Mouse (Mus musculus): ENCODE results near the gene Cactin.

Cactin gene

DNA sequence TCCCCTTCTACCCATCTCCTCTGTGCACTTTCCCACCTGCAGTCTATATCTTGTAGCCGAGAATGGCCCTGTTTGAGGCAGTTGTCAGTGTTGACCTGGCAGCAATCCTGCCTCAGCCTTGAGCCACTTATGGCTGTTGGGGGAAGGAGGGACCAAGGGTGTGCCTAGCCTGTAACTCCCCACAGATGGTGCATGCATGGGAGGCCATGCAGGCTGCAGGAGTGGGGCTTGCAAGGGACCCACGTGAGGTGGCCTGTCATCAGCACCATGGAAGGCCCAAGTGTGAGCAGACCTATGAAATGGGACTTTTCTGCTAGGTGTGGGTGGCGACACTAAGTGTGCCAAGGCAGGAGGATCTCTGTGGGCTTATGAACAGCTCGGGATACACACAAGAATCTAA, 44.2 kb downstream of the Cactin start:
- DNase-seq (ENCODE audit: low spot score): no peak

DNA sequence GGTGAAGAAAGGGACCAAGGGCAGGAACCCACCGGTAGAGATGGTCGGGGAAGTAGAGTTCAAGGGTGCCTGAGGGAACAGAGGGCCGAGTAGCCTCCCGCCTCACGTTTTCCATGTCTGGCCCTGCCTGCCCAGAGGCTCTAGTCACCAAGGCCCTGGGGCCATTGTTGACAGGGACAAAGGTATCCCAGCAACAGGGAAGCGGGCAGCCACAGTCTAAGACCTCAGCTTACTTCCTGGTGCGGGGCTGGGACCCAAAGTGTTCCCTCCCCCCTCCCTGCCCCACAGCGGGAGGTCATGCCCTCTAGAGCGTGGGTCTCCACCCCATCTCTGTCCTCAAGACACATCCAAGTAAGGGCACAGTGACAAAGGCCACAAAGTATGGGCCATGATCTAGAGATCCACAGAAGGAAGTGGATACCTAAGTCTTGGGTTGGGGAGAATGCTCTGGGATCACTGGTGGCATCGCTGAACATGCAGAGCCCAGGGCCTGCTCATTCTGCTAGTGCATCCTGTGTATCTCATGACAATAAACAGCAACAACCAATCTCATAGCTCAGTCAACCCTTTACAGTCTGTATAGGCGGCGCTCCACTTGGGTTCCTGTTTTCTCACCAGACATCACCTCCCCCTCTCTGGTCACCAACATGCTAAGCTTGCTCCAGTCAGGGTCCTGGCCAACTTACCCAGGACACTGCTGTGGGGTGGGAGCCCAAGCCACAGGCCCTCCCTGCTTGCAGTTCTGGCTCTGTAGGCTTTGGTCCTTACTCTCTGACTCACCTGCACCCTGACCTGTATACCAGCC, 45.0 kb downstream of the Cactin start, which contains the start of gene 4930404N11Rik:
4930404N11Rik (minus strand) TSS at position 145 of the 805 bp plus-strand sequence.
- DNase-seq (ENCODE audit: low spot score): no peak

DNA sequence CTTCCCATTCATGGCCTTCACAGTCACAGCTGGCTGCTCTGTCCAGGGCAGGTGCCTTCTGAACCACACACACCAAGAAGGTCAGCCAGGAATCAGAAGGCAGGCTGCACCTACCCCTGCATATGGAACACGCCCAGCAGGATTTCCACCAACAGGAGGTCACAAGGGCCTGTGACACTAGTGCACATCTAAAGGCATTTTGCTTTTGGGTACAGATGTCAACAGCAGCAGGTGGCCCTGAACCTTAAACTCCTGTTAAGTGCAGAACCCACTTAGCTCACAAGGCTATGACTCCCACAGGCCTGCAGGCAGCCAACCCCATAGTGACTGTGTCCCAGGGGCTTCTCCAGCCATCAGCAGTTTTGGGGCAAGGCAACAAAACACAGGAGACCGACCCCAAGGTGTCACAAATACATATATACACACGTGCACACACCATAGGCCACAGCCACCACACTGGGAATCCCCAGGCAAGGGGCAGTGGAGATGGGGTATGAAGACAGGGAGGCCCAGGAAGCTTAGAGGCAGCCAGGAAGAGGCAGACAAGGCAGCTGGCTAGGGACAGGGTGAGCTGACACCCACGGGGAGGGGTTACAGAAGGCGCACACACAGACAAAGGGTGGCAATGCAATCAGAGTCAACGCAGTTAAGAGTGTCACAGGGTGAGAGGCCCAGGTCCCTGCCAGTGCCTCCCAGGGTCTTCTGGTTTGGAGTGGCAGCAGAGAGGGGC, 45.7 kb downstream of the Cactin start:
- no peak for DNase-seq (ENCODE audit: low spot score)

DNA sequence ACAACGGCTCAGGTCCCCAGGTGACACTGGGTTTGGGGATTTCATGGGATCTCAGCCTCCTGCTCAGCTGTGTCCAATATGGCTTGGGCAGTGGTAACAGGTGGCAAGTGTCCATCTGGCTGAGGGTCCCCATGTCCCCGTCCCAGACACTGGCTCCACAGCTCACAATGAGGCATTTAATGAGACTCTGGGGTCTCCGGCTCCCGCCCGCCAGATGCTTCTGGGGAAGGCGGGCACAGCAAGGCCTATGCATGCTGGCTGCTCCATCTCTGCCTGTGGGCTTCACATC, 46.2 kb downstream of the Cactin start:
- no peak for DNase-seq (ENCODE audit: low spot score)

DNA sequence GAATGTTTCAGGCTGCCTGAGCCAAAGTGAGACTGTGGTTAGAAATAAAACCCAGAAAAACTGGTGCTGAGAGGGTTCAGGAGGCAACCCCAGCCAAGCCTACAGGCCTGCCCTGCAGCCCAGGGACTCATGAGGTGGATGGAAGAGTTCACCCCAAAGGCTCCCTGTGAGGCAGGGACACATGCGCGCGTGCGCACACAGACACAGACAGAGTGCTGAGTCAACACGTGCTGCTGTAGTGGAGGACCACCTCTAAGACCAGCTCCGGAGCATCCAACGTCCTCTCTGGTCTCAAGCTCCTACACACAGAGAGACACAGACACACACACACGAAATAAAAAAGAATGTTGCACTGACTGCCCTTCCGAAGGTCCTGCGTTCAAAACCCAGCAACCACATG, 54.4 kb downstream of the Cactin start:
- DNase-seq (ENCODE audit: low spot score): no peak
